Mouse (Mus musculus) heart, adult 2 months (tissue): Measurements from ENCODE around the gene Rnf145. TPM values are rescaled to one million over a fixed set of nuclear protein-coding genes. Genes with fewer than 3 reads are reported as not detected.
A peak's percentile ranks its signal among the peaks of the same experiment; 100 is the strongest.

Experiments
- DNase-seq, 2 experiments: peaks; one replicate each; pipeline ENCODE4 v3.0.0; 2021
- H3K27ac ChIP-seq: fragments of 200-600 bp; 2 replicates; pipeline ENCODE4 v1.8.1; 2022
- H3K27me3 ChIP-seq: fragments of 200-500 bp; 2 replicates; pipeline ENCODE4 v1.6.1; 2012; ENCODE audit warnings: mild to moderate bottlenecking, low read length, inconsistent platforms, mixed read lengths; ENCODE audit not compliant: control insufficient read depth, insufficient read depth
- H3K36me3 ChIP-seq: fragments of 200-500 bp; 2 replicates; pipeline ENCODE4 v1.6.1; 2012; ENCODE audit warnings: low read length, inconsistent platforms; ENCODE audit not compliant: control insufficient read depth, insufficient read depth
- H3K4me1 ChIP-seq: fragments of 200-500 bp; 2 replicates; pipeline ENCODE4 v1.6.1; 2011; ENCODE audit warnings: low read length; ENCODE audit not compliant: control insufficient read depth, insufficient read depth
- H3K4me3 ChIP-seq: fragments of 200-600 bp; 2 replicates; pipeline ENCODE4 v1.8.1; 2022
- H3K79me2 ChIP-seq: fragments of 200-500 bp; replicated peaks from 2 replicates; pipeline ENCODE4 v1.6.1; 2012; ENCODE audit warnings: mild to moderate bottlenecking, inconsistent platforms, low read length, moderate library complexity, mixed read lengths; ENCODE audit not compliant: control insufficient read depth, insufficient read depth
- H3K9ac ChIP-seq: fragments of 200-500 bp; 2 replicates; pipeline ENCODE4 v1.6.1; 2012; ENCODE audit warnings: low read depth, mild to moderate bottlenecking, control low read depth, inconsistent platforms, low read length, mixed read lengths
- CTCF ChIP-seq: fragments of 200-600 bp; IDR thresholded peaks from 2 replicates; pipeline ENCODE4 v1.8.1; 2022; ENCODE audit warnings: antibody characterized with exemption, mild to moderate bottlenecking, moderate library complexity
- EP300 ChIP-seq: fragments of 200-500 bp; IDR thresholded peaks from 2 replicates; pipeline ENCODE4 v1.6.1; 2011; ENCODE audit warnings: low read depth, low read length, control low read depth; ENCODE audit not compliant: insufficient read depth
- POLR2A ChIP-seq: fragments of 200-500 bp; IDR thresholded peaks from 2 replicates; pipeline ENCODE4 v1.6.1; 2011; ENCODE audit warnings: mild to moderate bottlenecking, low read depth, low read length, control low read depth; ENCODE audit not compliant: insufficient read depth
- WGBS: fragments of 180-500 bp; shearing (Covaris S2); methylation state at CpG from one replicate; pipeline ENCODE4 v1.1.7; 2018; 5-methylcytosine and 5-hydroxymethylcytosine counted together
- intact Hi-C: fragments of 180-260 bp; cut with DNase I; formaldehyde crosslinking; loops from one replicate; pipeline ENCODE4 v1.15.1; 2025
- polyA plus RNA-seq: library from polyadenylated mRNA; depleted of rRNA; stranded (reverse); fragments of >200 nt; gene quantifications from 2 replicates; pipeline ENCODE4 v1.2.3, GENCODE M21; 2012
- total RNA-seq, 2 experiments: library from RNA; stranded (reverse); gene quantifications; 2 replicates each; pipeline ENCODE4 v1.2.3; 2021

Rnf145 gene
- total and polyA plus RNA-seq, 3 experiments = 11.6 to 14.0 (median 13.3) TPM

DNA sequence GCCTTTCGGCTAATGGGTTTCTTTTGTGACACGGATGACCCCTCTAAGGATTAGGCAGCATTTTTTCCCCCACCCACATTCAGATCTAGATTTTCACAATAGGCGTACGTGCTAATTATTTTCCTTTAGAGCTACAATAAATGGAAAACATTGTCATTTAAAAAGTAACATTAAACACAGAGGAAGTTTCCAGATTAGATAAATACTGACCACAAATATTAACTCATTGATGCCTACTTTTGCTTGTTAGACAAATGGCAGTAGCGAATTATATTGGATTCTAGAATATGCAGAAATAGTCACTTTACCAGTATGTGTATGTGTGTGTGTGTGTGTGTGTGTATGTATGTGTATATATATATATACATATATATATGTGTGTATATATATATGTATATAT, 3.8 kb downstream of the Rnf145 start:
- intact Hi-C loops = no loop called here
- H3K27me3 ChIP-seq = no peaks in the 10 kb centered on the region
- H3K27ac ChIP-seq = no peak overlapping the region
- no peak overlapping the region for H3K4me3 ChIP-seq
- no peaks in the 10 kb centered on the region for H3K4me1 ChIP-seq
- H3K9ac ChIP-seq = no peak overlapping the region
- no peak for TF ChIP-seq CTCF
- no peak for TF ChIP-seq POLR2A
- no peak for TF ChIP-seq EP300
- H3K36me3 ChIP-seq = peaks cover 2% of the 10 kb centered on the region; the same call in 1 of the 2 replicates
- DNase-seq = no peak
- H3K79me2 ChIP-seq = no peaks in the 10 kb centered on the region; the same call in 1 of the 2 replicates
- 71% methylated on average over 5 of the region's 5 CpGs for WGBS

GRCm38 (mm10) chr11:44525765-44526164, 7.0 kb downstream of the Rnf145 start:
- no peak for DNase-seq
- Histone ChIP-seq H3K36me3 (peaks cover 2% of the 10 kb centered on the region; the same call in 1 of the 2 replicates), H3K4me3 (no peak overlapping the region), H3K27me3 (no peaks in the 10 kb centered on the region), H3K4me1 (peaks cover 3% of the 10 kb centered on the region), H3K79me2 (no peaks in the 10 kb centered on the region; the same call in 1 of the 2 replicates), H3K9ac (no peak overlapping the region), H3K27ac (no peak overlapping the region)
- 80% methylated on average over 4 of the region's 4 CpGs for WGBS
- TF ChIP-seq EP300 = no peak
- peak; percentile 39 for TF ChIP-seq CTCF
- TF ChIP-seq POLR2A = no peak
- intact Hi-C loops = no loop called here

DNA sequence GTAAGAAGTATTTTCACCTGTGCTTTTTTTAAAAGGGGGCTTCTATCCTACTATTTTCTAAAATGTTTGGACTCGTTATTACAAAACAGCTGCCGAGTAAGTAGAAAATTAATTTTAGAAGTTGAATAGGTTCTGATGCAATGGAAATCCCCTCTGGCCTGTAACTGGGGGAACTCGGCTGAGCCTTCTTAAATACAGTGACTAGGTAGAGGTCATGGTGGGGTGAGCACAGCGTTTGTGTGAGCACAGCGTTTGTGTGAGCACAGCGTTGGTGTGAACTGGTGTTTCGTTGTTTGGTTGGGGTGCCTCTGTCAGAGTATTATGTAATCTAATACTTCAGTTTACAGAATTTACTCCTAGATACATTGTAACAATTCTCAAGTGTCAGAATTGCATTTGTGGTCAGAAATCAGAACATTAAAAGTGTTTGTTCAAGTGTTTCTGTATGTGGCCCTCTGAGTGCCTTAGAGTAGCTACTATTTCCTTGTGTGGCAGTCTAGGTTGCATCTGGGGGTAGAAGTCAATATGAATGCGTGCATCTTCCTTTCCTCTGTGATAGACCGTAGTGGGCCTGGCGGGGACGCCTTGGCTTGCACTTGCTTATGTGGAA, 8.0 kb downstream of the Rnf145 start:
- Histone ChIP-seq H3K79me2 (no peaks in the 10 kb centered on the region; the same call in 1 of the 2 replicates), H3K36me3 (no peaks in the 10 kb centered on the region; the same call in 1 of the 2 replicates), H3K27ac (no peak overlapping the region), H3K9ac (no peak overlapping the region), H3K4me1 (peaks cover 3% of the 10 kb centered on the region), H3K4me3 (no peak overlapping the region), H3K27me3 (no peaks in the 10 kb centered on the region)
- no peak for TF ChIP-seq CTCF
- TF ChIP-seq POLR2A = no peak
- TF ChIP-seq EP300 = no peak
- WGBS = 88% methylated on average over 11 of the region's 11 CpGs
- intact Hi-C loops = no loop called here
- no peak for DNase-seq

GRCm38 (mm10) chr11:44528560-44529199, 9.9 kb downstream of the Rnf145 start:
- Histone ChIP-seq H3K9ac (no peak overlapping the region), H3K27ac (no peak overlapping the region), H3K4me1 (peaks cover 3% of the 10 kb centered on the region), H3K4me3 (no peak overlapping the region), H3K27me3 (no peaks in the 10 kb centered on the region), H3K79me2 (peaks cover 1% of the 10 kb centered on the region; the same call in 1 of the 2 replicates), H3K36me3 (no peaks in the 10 kb centered on the region; the same call in 1 of the 2 replicates)
- TF ChIP-seq EP300 = no peak
- TF ChIP-seq POLR2A = no peak
- TF ChIP-seq CTCF = no peak
- intact Hi-C loops = no loop called here
- no peak for DNase-seq
- WGBS = 89% methylated on average over 14 of the region's 14 CpGs

DNA sequence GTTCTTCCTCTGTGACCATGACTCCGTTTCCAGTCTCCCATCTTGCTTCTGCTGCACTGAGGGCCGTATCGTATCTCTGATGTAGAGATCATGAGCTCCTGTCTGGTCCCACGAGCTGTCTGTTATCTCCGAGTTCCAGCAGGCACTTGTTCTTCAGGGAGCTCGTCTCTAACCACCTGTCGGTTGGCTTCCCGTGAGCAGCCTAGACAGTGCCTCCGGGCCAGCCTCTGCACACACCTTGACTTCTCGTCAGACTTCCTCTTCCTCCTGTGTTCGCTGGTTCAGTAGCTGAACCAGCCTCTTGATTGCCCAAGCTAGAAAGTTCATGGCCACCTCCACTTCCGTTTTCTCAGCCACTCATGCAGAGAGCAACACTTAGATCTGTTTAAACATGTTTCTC, 10.4 kb downstream of the Rnf145 start:
- DNase-seq = peak in 1 of 2 experiments; percentile 35
- intact Hi-C loops = no loop called here
- Histone ChIP-seq H3K36me3 (no peaks in the 10 kb centered on the region; the same call in 1 of the 2 replicates), H3K79me2 (peaks cover 1% of the 10 kb centered on the region; the same call in 1 of the 2 replicates), H3K9ac (no peak overlapping the region), H3K4me1 (peaks cover 3% of the 10 kb centered on the region), H3K27ac (no peak overlapping the region), H3K4me3 (no peak overlapping the region), H3K27me3 (no peaks in the 10 kb centered on the region)
- TF ChIP-seq CTCF = no peak
- TF ChIP-seq POLR2A = no peak
- TF ChIP-seq EP300 = no peak
- 70% methylated on average over 12 of the region's 12 CpGs for WGBS

GRCm38 (mm10) chr11:44529716-44530115, 11.0 kb downstream of the Rnf145 start:
- Histone ChIP-seq H3K9ac (no peak overlapping the region), H3K4me1 (peaks cover 3% of the 10 kb centered on the region), H3K36me3 (no peaks in the 10 kb centered on the region; the same call in 1 of the 2 replicates), H3K79me2 (peaks cover 1% of the 10 kb centered on the region; the same call in 1 of the 2 replicates), H3K27ac (no peak overlapping the region), H3K27me3 (no peaks in the 10 kb centered on the region), H3K4me3 (no peak overlapping the region)
- TF ChIP-seq CTCF (no peak), EP300 (no peak), POLR2A (no peak)
- 76% methylated on average over 5 of the region's 5 CpGs for WGBS
- no peak for DNase-seq
- intact Hi-C loops = no loop called here
